Mouse (Mus musculus): ENCODE data around the gene 1700013G24Rik. TPM values are rescaled to one million over a fixed set of nuclear protein-coding genes. Genes with fewer than 3 reads are reported as not detected.
"Not testable (repeated sequence)": the region's sequence is repeated elsewhere in the genome, so short reads cannot be mapped to it uniquely, and the experiment has no call there.

The 1700013G24Rik gene
- total RNA-seq (2014; rRNA removed) (not detected in 2 replicates), polyA plus RNA-seq (2015; fragmentation: Nextera tagmentation; extraction: Ambion mirVana) (not detected in 2 replicates)

GRCm38 (mm10) chr4:137453234-137453767 lies at the start of gene 1700013G24Rik:
Gene 1700013G24Rik (plus strand): TSS chr4:137453284.
- no peak for ATAC-seq
- no peaks in the 10 kb centered on the region for H3K4me1 ChIP-seq (ENCODE audit: insufficient read depth, low read length)
- 84% methylated on average over 8 of the region's 8 CpGs for WGBS

DNA sequence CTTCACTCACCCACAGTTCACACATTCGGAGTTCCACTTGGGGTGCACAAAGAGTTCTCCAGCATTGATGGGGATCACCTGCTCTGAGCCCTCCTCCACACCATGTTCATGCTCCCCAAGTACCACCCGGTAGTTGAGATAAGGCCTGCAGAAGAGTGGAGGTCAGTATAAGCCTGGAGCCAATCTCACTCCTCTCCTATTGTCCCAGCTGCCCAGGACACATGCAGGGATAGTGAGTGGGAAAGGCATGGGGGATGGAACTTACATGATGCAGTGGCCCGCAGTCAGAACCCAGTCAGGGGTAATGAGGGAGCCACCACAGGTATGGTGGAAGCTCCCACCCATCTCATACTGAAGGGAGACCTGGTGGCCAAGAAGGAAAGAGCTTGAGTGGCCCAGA lies 47.5 kb upstream of the 1700013G24Rik start:
- Histone ChIP-seq H3K4me2 (ENCODE audit: low read depth, low read length) (no peak overlapping the region), H3K36me3 (ENCODE audit: insufficient read depth, low read length) (no peaks in the 10 kb centered on the region), H3K4me1 (ENCODE audit: insufficient read depth, low read length) (no peaks in the 10 kb centered on the region), H3K4me3 (ENCODE audit: low read length) (no peak overlapping the region), H3K9ac (replicated peaks; ENCODE audit: low read length) (no peak overlapping the region), H3K27ac (no peak overlapping the region), H3K27me3 (ENCODE audit: insufficient read depth, low read length) (no peaks in the 10 kb centered on the region), H3K9me3 (ENCODE audit: low read length) (no peaks in the 10 kb centered on the region)
- ATAC-seq (no peak), DNase-seq (ENCODE audit: low spot score) (no peak)
- TF ChIP-seq CTCF (IDR thresholded peaks at IDR 0.05; ENCODE audit: low read depth) = no peak
- 84% methylated on average over 3 of the region's 3 CpGs for WGBS

More at GRCm38 (mm10) chr4:137453234-137453767, at the start of gene 1700013G24Rik:
- H3K27me3 ChIP-seq (ENCODE audit: insufficient read depth, low read length) = no peaks in the 10 kb centered on the region
- no peak within 1 kb of the TSS for H3K9ac ChIP-seq (replicated peaks; ENCODE audit: low read length)
- TF ChIP-seq CTCF (IDR thresholded peaks at IDR 0.05; ENCODE audit: low read depth) = no peak
- no peaks in the 10 kb centered on the region for H3K36me3 ChIP-seq (ENCODE audit: insufficient read depth, low read length)
- DNase-seq (ENCODE audit: low spot score) = no peak
- no peak within 1 kb of the TSS for H3K4me2 ChIP-seq (ENCODE audit: low read depth, low read length)
- H3K4me3 ChIP-seq (ENCODE audit: low read length) = no peak within 1 kb of the TSS
- no peak within 1 kb of the TSS for H3K27ac ChIP-seq
- no peaks in the 10 kb centered on the region for H3K9me3 ChIP-seq (ENCODE audit: low read length)

- TF ChIP-seq CTCF (IDR thresholded peaks at IDR 0.05; ENCODE audit: low read depth) = no peak
- Histone ChIP-seq H3K27me3 (ENCODE audit: insufficient read depth, low read length) (no peaks in the 10 kb centered on the region), H3K9ac (replicated peaks; ENCODE audit: low read length) (no peak within 1 kb of the TSS), H3K9me3 (ENCODE audit: low read length) (no peaks in the 10 kb centered on the region), H3K4me1 (ENCODE audit: insufficient read depth, low read length) (no peaks in the 10 kb centered on the region), H3K4me2 (ENCODE audit: low read depth, low read length) (no peak within 1 kb of the TSS), H3K27ac (no peak within 1 kb of the TSS), H3K36me3 (ENCODE audit: insufficient read depth, low read length) (no peaks in the 10 kb centered on the region), H3K4me3 (ENCODE audit: low read length) (no peak within 1 kb of the TSS)
- DNase-seq (ENCODE audit: low spot score) (no peak), ATAC-seq (no peak)
- 94% methylated on average over 5 of the region's 5 CpGs for WGBS
These were observed 43.4 kb upstream of the 1700013G24Rik start, which contains the start of gene Cela3a for GRCm38 (mm10) chr4:137409691-137410090. Gene Cela3a (minus strand): TSS chr4:137409791.

DNA sequence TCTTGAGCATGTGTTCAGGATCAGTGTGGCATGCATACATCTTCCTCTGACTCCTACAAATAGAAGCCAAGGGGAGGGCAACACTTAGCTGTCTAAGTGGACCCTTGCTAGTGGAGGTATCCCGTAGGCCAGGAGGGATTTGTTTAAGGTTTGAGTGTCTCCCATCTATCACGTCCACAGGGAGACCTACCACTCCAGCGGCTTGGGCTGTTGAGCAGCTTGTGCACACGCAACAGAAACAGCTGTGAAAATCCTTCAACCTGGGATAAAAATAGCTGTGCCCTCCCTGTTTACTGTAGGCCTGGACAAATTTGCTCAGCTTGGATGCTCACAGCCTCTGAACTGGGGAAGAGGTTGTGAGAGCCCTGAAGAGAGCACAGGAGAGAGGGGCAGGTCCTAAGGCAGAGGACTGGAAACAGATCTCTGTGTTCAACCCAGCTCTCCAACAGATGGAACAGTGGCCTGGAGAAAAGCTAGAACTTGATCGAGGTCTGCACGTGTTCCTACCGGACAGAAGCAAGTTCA lies 40.8 kb upstream of the 1700013G24Rik start:
- not testable (repeated sequence) for DNase-seq (ENCODE audit: low spot score); ATAC-seq; H3K36me3 ChIP-seq (ENCODE audit: insufficient read depth, low read length); H3K4me3 ChIP-seq (ENCODE audit: low read length); H3K4me2 ChIP-seq (ENCODE audit: low read depth, low read length); H3K9ac ChIP-seq (replicated peaks; ENCODE audit: low read length); H3K27ac ChIP-seq; H3K4me1 ChIP-seq (ENCODE audit: insufficient read depth, low read length); H3K27me3 ChIP-seq (ENCODE audit: insufficient read depth, low read length); H3K9me3 ChIP-seq (ENCODE audit: low read length)
- 83% methylated on average over 7 of the region's 7 CpGs for WGBS

GRCm38 (mm10) chr4:137414936-137415335 lies 38.1 kb upstream of the 1700013G24Rik start:
- H3K4me2 ChIP-seq (ENCODE audit: low read depth, low read length) = no peak overlapping the region
- WGBS = 60% methylated on average over 1 of the region's 1 CpGs
- no peak for DNase-seq (ENCODE audit: low spot score)

GRCm38 (mm10) chr4:137417712-137418564 lies 35.1 kb upstream of the 1700013G24Rik start:
- no peak for ATAC-seq

More at GRCm38 (mm10) chr4:137414936-137415335, 38.1 kb upstream of the 1700013G24Rik start:
- no peak for ATAC-seq
- no peak for TF ChIP-seq CTCF (IDR thresholded peaks at IDR 0.05; ENCODE audit: low read depth)
- no peaks in the 10 kb centered on the region for H3K27me3 ChIP-seq (ENCODE audit: insufficient read depth, low read length)
- H3K4me1 ChIP-seq (ENCODE audit: insufficient read depth, low read length) = no peaks in the 10 kb centered on the region
- no peak overlapping the region for H3K4me3 ChIP-seq (ENCODE audit: low read length)
- no peak overlapping the region for H3K27ac ChIP-seq
- no peaks in the 10 kb centered on the region for H3K36me3 ChIP-seq (ENCODE audit: insufficient read depth, low read length)
- H3K9me3 ChIP-seq (ENCODE audit: low read length) = no peaks in the 10 kb centered on the region
- no peak overlapping the region for H3K9ac ChIP-seq (replicated peaks; ENCODE audit: low read length)

More at GRCm38 (mm10) chr4:137417712-137418564, 35.1 kb upstream of the 1700013G24Rik start:
- no peak overlapping the region for H3K4me2 ChIP-seq (ENCODE audit: low read depth, low read length)
- H3K27me3 ChIP-seq (ENCODE audit: insufficient read depth, low read length) = no peaks in the 10 kb centered on the region
- H3K4me3 ChIP-seq (ENCODE audit: low read length) = no peak overlapping the region
- no peaks in the 10 kb centered on the region for H3K9me3 ChIP-seq (ENCODE audit: low read length)
- no peak for DNase-seq (ENCODE audit: low spot score)
- no peaks in the 10 kb centered on the region for H3K36me3 ChIP-seq (ENCODE audit: insufficient read depth, low read length)
- 78% methylated on average over 11 of the region's 11 CpGs for WGBS
- TF ChIP-seq CTCF (IDR thresholded peaks at IDR 0.05; ENCODE audit: low read depth) = no peak
- no peaks in the 10 kb centered on the region for H3K4me1 ChIP-seq (ENCODE audit: insufficient read depth, low read length)
- no peak overlapping the region for H3K9ac ChIP-seq (replicated peaks; ENCODE audit: low read length)
- no peak overlapping the region for H3K27ac ChIP-seq

All from hindbrain, postnatal 0 days (tissue).